Mouse (Mus musculus) NIH3T3 (cell line): ENCODE results near the gene Vps45.
"Not testable (repeated sequence)": the region's sequence is repeated elsewhere in the genome, so short reads cannot be mapped to it uniquely, and the experiment has no call there.

Source experiments
- DNase-seq: peaks from one replicate; pipeline ENCODE4 v3.0.0-alpha.2; 2012; ENCODE audit warnings: low read depth

Gene Vps45

DNA sequence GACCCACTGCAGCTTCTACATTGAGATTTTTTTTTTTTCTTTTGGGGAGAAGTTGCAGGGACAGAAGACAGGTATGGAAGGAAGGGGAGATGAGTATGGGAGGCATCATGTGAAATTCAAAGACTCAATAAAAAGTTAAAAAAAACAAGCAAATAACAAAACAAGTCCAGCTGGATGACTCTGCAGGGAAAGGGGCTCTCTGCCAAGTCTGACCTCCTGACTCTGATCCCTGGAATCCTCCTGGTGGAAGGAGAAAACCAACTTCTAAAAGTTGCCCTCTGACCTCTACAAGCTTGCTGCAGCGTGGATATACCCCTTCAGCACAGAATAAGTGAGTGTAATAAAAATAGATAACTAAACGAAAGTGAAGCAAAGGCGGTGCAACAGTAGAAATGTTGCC lies 20.4 kb upstream of the Vps45 start:
- DNase-seq = peak; percentile 70

DNA sequence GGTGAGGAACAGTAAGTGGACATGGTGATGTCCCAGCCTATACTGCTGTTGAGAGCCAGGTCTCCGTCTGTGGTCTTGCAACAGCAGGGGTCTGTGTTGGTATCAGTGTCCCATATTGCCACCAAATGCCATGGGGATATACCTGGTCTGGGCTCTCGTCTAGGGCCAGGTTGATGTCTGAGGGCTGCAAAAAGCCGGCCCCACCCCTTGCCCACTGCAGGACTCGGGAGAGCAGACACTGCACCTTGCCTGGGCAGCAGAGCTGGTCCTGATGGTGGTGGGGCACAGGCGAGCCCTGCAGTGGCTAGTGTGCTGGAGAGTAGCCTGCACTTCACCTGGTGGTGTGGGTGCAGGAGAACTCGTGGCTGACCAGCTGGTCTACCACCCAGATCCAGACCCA lies 19.8 kb upstream of the Vps45 start:
- DNase-seq = no peak

DNA sequence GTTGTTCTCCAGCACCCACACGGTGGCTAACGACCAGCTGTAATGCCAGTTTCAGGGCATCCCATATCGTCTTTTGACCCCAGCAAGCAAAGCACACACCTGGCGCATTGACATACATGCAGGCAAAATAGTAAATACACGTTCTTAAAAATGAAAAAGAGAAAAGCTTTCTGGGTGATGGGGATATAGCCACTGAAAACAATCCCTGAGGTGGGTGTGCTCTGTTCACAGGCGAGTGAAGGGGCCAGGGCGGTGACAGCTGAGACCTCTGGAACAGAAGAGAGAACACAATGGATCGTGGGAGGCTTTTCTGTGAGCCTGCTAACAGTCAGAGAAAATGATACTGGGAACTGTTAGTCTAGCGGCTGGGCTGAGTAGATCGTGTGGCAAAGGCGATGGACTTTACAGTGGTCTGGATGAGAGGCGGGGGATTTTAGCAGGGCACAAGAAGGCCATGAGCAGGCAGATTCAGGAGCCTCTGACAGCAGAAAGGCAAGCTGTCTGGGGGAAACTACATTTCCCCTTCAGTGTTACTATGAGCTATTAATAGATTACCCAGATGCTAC lies 14.7 kb upstream of the Vps45 start:
- no peak for DNase-seq

GRCm38 (mm10) chr3:96070241-96070640 lies 12.0 kb upstream of the Vps45 start:
- no peak for DNase-seq

- peak; percentile 48 for DNase-seq
These were observed 11.3 kb upstream of the Vps45 start for GRCm38 (mm10) chr3:96069542-96069941.

- DNase-seq = no peak
These were observed 10.8 kb upstream of the Vps45 start for GRCm38 (mm10) chr3:96069046-96069445.

DNA sequence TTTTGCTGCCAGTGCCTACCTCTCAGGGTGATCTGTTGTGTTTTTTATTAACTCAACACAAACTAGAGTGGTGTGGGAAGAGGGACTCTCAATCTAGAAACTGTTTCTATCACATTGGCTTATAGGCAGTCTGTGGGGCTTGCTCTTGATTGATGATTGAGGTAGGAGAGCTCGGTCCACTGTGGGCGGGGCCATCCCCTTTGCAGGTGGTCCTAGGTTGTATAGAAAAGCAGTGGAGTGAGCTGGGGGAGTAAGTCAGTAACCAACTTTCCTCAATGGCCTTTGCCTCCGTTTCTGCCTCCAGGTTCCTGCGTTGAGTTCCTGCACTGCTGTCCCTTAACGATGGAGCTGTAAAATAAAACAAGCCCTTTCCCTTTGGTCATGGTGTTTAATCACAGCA lies 8.5 kb upstream of the Vps45 start:
- no peak for DNase-seq

DNA sequence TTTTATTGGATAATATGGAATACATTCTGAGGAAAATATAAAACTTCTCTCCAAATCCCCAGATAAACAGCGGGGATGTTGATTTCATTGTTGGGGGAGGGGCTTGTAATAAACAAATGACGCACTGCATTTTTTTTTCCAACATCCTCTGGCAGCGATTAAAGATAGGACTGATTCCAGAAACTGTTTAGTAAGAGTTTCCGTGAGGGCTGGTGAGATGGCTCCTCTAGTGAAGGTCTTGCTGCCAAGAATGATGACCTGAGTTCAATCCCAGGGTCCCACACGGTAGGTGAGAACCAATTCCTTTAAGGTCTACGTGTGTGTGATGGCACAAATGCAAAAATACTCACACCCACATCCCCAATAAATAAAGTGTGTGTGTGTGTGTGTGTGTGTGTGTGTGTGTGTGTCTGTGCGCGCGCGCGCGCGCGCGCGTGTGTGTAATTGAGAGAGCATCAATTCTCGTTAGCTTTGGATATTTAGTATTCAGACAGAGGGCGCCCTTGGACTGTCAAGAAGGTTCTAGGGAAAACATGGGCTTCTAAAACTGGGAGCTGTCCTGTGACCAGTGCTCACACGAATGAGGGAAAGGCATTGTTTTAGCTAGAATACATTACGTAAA lies 7.6 kb upstream of the Vps45 start:
- DNase-seq = peak; percentile 84

- DNase-seq = peak; percentile 19
These were observed 6.9 kb upstream of the Vps45 start for GRCm38 (mm10) chr3:96065147-96065546.

DNA sequence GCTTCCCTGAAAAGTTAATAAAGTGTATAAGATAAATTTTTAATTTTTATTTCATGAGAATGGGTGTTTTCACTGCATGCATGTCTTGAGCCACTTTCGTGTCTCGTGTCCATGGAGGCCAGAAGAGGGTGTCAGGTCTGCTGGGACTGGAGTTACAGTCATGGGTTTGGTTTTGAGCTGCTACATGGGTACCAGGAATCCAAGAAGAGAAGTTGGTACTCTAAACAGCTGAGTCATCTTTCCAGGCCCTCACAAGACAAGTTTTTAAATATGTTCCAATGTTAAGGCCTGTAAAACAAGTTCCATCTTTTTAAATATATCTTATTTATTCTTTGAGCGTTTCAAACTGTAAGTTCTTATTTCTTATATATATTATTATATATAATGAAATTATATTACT lies 6.0 kb upstream of the Vps45 start:
- no peak for DNase-seq

GRCm38 (mm10) chr3:96063299-96063698 lies 5.0 kb upstream of the Vps45 start:
- DNase-seq = no peak

GRCm38 (mm10) chr3:96060146-96060545 lies 1.9 kb upstream of the Vps45 start:
- no peak for DNase-seq

DNA sequence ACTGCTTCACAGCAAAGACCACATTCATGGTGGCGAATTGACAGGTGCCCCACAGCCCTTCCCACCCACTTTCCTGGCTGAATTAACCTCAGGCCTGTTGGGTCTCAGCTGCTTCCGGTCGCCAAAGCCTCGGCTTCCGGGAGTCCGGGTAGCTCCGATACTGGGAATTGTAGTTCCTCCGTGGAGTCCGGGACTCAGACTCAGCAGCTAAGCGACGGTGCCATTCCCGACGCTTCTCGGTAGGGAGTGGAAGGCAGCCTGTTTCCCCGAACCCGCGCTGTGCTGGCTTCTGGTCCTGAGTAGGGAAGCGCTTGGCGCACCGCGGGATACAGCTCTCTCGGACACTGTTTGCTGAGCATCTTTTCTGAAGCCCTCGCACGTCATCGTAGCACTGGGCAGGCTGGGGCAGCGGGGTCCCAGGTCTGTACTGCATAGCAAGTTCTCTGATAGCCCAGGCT lies 490 bp downstream of the Vps45 start:
- DNase-seq = peak; percentile 92

DNA sequence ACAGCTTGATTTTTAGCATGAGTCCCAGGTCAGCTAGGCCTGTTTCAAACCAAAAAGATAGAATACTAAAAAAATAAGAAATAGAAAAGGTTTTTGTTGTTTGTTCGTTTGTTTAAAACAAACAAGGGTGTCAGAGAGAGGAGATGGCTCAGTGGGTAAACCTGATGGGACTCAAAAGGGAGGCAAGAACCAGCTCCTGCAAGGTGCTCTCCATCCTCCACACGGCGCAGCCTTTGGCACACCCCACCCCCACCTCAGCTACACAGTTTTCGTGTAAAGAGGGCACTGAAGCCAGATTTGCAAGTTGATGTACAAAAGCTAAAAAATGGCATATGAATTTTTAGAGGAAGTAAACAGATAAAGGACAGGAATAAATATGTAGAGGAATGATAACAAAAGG lies 2.2 kb downstream of the Vps45 start:
- no peak for DNase-seq

DNA sequence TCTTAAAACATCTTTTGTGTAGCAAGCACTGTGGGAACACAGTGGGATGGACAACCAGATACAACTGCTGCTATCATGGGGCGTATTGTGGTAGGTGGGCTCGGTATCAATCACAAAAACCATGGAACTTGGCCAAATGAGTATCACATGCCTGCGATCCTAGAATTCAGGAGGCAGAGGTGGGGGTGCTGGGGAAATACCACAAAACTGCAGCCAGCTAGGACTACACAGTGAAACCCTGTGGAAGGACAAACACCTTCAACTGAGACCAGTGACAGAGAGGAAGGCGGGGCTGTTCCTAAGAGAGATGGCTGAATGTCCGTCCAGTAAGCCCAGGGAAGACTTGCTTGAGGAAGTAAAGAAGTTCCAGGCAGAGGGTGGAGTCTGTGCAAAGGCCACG lies 3.0 kb downstream of the Vps45 start:
- DNase-seq = no peak

DNA sequence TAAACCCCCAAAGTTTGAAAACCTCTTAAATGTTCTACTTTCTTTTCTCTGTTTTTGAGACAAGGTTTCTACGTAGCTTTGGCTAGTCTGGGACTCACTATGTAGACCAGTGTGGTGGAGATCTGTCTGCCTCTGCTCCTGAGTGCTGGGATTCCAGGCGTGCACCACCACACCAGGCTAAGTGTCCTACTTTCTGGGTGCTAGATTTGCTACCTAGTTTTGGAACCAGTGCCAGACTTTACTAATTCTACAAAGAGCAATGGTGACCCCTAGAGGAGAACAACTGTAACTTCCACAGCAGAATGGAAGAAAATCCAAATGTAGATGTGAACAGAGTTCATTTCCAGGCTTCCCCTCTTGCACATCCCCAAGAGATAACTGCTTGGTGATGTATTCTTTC lies 6.4 kb downstream of the Vps45 start:
- DNase-seq = peak; percentile 78

DNA sequence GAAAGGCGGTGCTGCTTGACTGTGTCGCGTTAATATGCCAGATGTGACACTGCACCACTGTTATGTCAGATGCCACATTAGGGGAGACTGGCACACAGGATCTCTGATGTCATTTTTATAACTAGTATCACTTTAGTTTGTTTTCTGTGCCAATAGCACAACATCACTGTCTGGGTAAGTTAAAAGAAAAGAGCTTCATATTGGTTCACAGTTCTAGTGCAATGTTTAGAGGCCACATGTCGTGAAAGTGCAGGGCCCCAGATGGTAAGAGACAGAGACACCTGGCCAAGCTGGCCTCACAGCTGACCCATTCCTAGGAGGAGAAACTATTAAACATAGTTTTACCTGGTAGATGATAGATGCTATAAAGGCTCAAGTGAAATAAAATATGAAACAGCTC lies 7.1 kb downstream of the Vps45 start:
- DNase-seq = no peak

DNA sequence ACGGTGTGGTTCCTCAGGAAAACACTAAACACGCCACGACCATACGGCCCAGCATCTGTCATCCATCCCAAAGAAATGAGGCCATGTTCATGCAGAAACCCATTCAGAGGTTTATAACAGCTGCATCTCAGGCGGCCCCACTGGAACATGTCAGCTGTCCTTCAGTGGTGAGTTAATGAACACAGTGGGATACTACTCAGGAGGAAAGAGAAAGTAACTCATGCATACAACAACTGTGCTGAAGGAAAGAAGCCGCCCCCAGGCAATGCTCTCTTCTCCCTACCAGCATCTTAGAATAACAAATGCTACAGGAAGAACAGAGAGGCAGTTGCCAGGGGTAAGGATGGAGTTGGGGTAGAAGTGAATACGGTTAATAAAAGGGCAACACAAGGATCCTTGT lies 7.5 kb downstream of the Vps45 start:
- no peak for DNase-seq

DNA sequence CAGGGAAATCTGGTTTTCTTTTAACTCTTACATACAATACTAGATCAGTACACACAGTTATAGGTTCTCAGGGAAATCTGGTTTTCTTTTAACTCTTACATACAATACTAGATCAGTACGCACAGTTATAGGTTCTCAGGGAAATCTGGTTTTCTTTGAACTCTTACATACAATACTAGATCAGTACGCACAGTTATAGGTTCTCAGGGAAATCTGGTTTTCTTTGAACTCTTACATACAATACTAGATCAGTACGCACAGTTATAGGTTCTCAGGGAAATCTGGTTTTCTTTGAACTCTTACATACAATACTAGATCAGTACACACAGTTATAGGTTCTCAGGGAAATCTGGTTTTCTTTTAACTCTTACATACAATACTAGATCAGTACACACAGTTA lies 13.7 kb downstream of the Vps45 start:
- DNase-seq = not testable (repeated sequence)

DNA sequence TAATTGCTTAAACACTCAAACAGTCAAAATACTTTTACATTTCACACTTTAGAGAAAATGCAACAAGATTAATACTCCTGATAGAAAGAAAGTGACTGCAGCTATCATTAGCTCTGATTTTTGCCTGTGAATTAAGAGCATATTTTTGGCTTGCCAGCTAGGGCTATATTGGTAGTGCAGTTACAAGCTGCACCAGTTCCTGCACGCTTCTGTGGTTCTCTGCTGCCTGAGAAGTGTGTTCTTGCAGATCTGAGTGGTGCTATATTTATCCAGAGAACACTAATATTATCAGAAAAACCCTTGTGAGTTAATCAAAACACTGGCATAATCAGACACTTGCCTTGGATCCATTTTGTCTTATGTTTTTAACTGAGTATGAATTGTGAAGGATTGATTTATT lies 15.2 kb downstream of the Vps45 start:
- no peak for DNase-seq

DNA sequence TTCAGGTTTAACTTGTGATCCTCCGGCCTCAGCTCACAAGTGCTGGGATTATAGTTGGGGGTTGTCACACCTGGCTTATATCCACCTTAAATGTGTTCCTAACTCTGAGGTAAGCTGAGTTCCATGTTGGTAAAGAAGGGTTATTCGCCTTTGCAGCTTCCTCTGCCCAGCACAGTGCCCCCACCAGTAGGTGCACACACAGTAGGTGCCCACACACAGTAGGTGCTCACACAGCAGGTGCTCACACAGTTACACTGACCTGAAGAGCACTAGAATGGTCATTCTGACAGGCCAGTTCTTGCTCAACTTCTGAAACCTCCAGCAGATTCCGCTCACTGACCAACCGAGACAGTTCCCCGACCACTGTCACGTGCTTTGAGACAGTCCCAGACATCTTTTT lies 17.2 kb downstream of the Vps45 start:
- DNase-seq = no peak

- DNase-seq = no peak
These were observed 17.6 kb downstream of the Vps45 start for GRCm38 (mm10) chr3:96040663-96041006.

- DNase-seq = no peak
These were observed 18.2 kb downstream of the Vps45 start for GRCm38 (mm10) chr3:96039857-96040662.

DNA sequence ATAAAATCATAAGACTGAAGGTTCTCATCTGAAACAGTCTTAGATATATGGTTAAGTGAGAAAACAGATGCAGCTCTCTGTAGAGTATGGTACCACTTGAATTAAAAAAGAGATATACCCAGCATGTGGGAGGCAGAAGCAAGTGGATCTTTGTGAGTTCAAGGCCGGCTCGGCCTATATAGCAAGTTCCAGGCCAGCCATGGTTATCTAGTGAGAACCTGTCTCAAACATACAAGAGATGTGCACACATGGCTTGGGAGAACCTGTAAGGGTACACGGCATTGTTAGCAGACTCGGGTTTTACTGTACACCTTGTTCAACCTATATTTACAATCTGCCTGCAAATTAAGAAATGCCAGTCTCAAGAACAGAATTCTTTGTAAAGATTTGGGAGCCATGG lies 19.4 kb downstream of the Vps45 start:
- no peak for DNase-seq
